Mouse (Mus musculus) hematopoietic stem cell, adult 5-6 weeks (primary cell): ENCODE measurements around the gene Tmem199. TPM values are rescaled to one million over a fixed set of nuclear protein-coding genes. Genes with fewer than 3 reads are reported as not detected.

Experiments
- ATAC-seq, 2 experiments: fragments of 125-278 bp in 1 of 2; replicated peaks in 1 of 2; 2 replicates each; pipeline ENCODE4 v1.8.0; 2016 to 2017; ENCODE audit warnings: inconsistent platforms in 2 of 2, mild to moderate bottlenecking in 2 of 2, moderate number of reproducible peaks in 2 of 2, low read depth in 1 of 2, moderate TSS enrichment in 1 of 2; ENCODE audit not compliant: low FRiP score in 2 of 2, poor library complexity in 2 of 2, severe bottlenecking in 2 of 2, insufficient read depth in 1 of 2, low TSS enrichment in 1 of 2
- total RNA-seq: library from RNA; stranded (forward); fragments of 172-1452, 232-1000 nt; gene quantifications from 2 replicates; pipeline ENCODE4 v1.2.3, GENCODE M21; 2017

Tmem199 gene
- total RNA-seq, result 26.0 and 27.9 TPM in 2 replicates

GRCm38 (mm10) chr11:78512025-78512957, at the start of gene Tmem199, which contains the start of gene Poldip2:
TSS of gene Tmem199 (minus strand) at chr11:78512172.
TSS of gene Poldip2 (plus strand) at chr11:78512193.
- peak; percentile 93 to 95 for ATAC-seq

GRCm38 (mm10) chr11:78560447-78560846, 48.5 kb upstream of the Tmem199 start:
- peak; percentile 71 to 73 for ATAC-seq

GRCm38 (mm10) chr11:78557241-78557640, 45.3 kb upstream of the Tmem199 start:
- ATAC-seq, result no peak

- ATAC-seq, result no peak
Measured at GRCm38 (mm10) chr11:78556070-78556469, 44.1 kb upstream of the Tmem199 start.

- ATAC-seq, result no peak
Measured at GRCm38 (mm10) chr11:78555623-78556022, 43.7 kb upstream of the Tmem199 start.

- ATAC-seq, result no peak
Measured at GRCm38 (mm10) chr11:78551059-78551398, 39.1 kb upstream of the Tmem199 start.

- ATAC-seq, result peak; percentile 100
Measured at GRCm38 (mm10) chr11:78550168-78551058, 38.4 kb upstream of the Tmem199 start, which contains the start of gene Tmem97. TSS of gene Tmem97 (minus strand) at chr11:78550777.

- no peak for ATAC-seq
Measured at GRCm38 (mm10) chr11:78549491-78549987, 37.6 kb upstream of the Tmem199 start.

GRCm38 (mm10) chr11:78547718-78548460, 35.9 kb upstream of the Tmem199 start:
- ATAC-seq, result no peak

GRCm38 (mm10) chr11:78545181-78545580, 33.2 kb upstream of the Tmem199 start:
- ATAC-seq, result no peak

- no peak for ATAC-seq
Measured at GRCm38 (mm10) chr11:78544449-78545111, 32.6 kb upstream of the Tmem199 start.

- no peak for ATAC-seq
Measured at GRCm38 (mm10) chr11:78540358-78540757, 28.4 kb upstream of the Tmem199 start.

GRCm38 (mm10) chr11:78536690-78537084, 24.7 kb upstream of the Tmem199 start:
- no peak for ATAC-seq

GRCm38 (mm10) chr11:78536080-78536689, 24.2 kb upstream of the Tmem199 start, which contains the start of the genes Tnfaip1 and Ift20:
TSS of gene Tnfaip1 (minus strand) at chr11:78536332.
TSS of gene Ift20 (plus strand) at chr11:78536361.
- ATAC-seq, result peak; percentile 95 to 97

GRCm38 (mm10) chr11:78535376-78536079, 23.6 kb upstream of the Tmem199 start:
- ATAC-seq, result no peak

- ATAC-seq, result no peak
Measured at GRCm38 (mm10) chr11:78534516-78534915, 22.5 kb upstream of the Tmem199 start.
